Mouse (Mus musculus): ENCODE results near the gene Adcyap1r1. TPM values are rescaled to one million over a fixed set of nuclear protein-coding genes. Genes with fewer than 3 reads are reported as not detected.

Adcyap1r1 gene
- total RNA-seq, 1 experiment = 2.0 TPM

GRCm38 (mm10) chr6:55502309-55502708 lies 50.5 kb downstream of the Adcyap1r1 start:
- no peaks in the 10 kb centered on the region for H3K36me3 ChIP-seq (ENCODE audit: control insufficient read depth, insufficient read depth, low read length, poor library complexity, severe bottlenecking)
- H3K4me1 ChIP-seq (ENCODE audit: control insufficient read depth in 2 of 2, insufficient read depth in 2 of 2, low read length in 2 of 2, poor library complexity in 1 of 2) = no peaks in the 10 kb centered on the region
- no peaks in the 10 kb centered on the region for H3K9me3 ChIP-seq (ENCODE audit: control insufficient read depth, insufficient read depth, low read depth, low read length)
- no peak for TF ChIP-seq MAFK (IDR thresholded peaks at IDR 0.05; ENCODE audit: insufficient read depth, low read depth, low read length)
- no peak for TF ChIP-seq HCFC1 (IDR thresholded peaks at IDR 0.05; ENCODE audit: borderline replicate concordance, insufficient read depth, low read length)
- TF ChIP-seq ZC3H11A (IDR thresholded peaks at IDR 0.05; ENCODE audit: borderline replicate concordance, low read depth, low read length) = no peak
- no peak for TF ChIP-seq CHD2 (IDR thresholded peaks at IDR 0.05; ENCODE audit: low read depth, low read length)
- TF ChIP-seq ZNF384 (IDR thresholded peaks at IDR 0.05; ENCODE audit: low read depth, low read length) = no peak
- H3K4me3 ChIP-seq (ENCODE audit: insufficient read depth in 1 of 2, low read depth in 1 of 2, low read length in 2 of 2, poor library complexity in 1 of 2, severe bottlenecking in 1 of 2) = no peak overlapping the region
- H3K9ac ChIP-seq (ENCODE audit: insufficient read depth, low read depth, low read length, poor library complexity, severe bottlenecking) = no peak overlapping the region
- no peak overlapping the region for H3K27ac ChIP-seq (ENCODE audit: insufficient read depth, low read depth, low read length, poor library complexity, severe bottlenecking)
- in situ Hi-C loops (cut with MboI; ENCODE audit: low sequenced_read_pairs in 2 of 2, unreplicated experiment in 2 of 2) = loop anchor here in 1 of 2 experiments (25.0 kb wide), 1 partner anchor 265 kb away; no protein-coding TSS in a partner anchor
- DNase-seq (ENCODE audit: low read depth, low spot score) = no peak

GRCm38 (mm10) chr6:55504797-55505488 lies 53.2 kb downstream of the Adcyap1r1 start:
- Histone ChIP-seq H3K9ac (ENCODE audit: insufficient read depth, low read depth, low read length, poor library complexity, severe bottlenecking) (no peak overlapping the region), H3K36me3 (ENCODE audit: control insufficient read depth, insufficient read depth, low read length, poor library complexity, severe bottlenecking) (no peaks in the 10 kb centered on the region), H3K4me3 (ENCODE audit: insufficient read depth in 1 of 2, low read depth in 1 of 2, low read length in 2 of 2, poor library complexity in 1 of 2, severe bottlenecking in 1 of 2) (no peak overlapping the region), H3K4me1 (ENCODE audit: control insufficient read depth in 2 of 2, insufficient read depth in 2 of 2, low read length in 2 of 2, poor library complexity in 1 of 2) (no peaks in the 10 kb centered on the region), H3K27ac (ENCODE audit: insufficient read depth, low read depth, low read length, poor library complexity, severe bottlenecking) (no peak overlapping the region), H3K9me3 (ENCODE audit: control insufficient read depth, insufficient read depth, low read depth, low read length) (no peaks in the 10 kb centered on the region)
- TF ChIP-seq MAFK (IDR thresholded peaks at IDR 0.05; ENCODE audit: insufficient read depth, low read depth, low read length) = no peak
- no peak for TF ChIP-seq ZC3H11A (IDR thresholded peaks at IDR 0.05; ENCODE audit: borderline replicate concordance, low read depth, low read length)
- TF ChIP-seq ZNF384 (IDR thresholded peaks at IDR 0.05; ENCODE audit: low read depth, low read length) = no peak
- no peak for TF ChIP-seq CHD2 (IDR thresholded peaks at IDR 0.05; ENCODE audit: low read depth, low read length)
- TF ChIP-seq HCFC1 (IDR thresholded peaks at IDR 0.05; ENCODE audit: borderline replicate concordance, insufficient read depth, low read length) = no peak
- DNase-seq (ENCODE audit: low read depth, low spot score) = no peak
- in situ Hi-C loops (cut with MboI; ENCODE audit: low sequenced_read_pairs in 2 of 2, unreplicated experiment in 2 of 2) = loop anchor here in 1 of 2 experiments (25.0 kb wide), 1 partner anchor 268 kb away; no protein-coding TSS in a partner anchor

DNA sequence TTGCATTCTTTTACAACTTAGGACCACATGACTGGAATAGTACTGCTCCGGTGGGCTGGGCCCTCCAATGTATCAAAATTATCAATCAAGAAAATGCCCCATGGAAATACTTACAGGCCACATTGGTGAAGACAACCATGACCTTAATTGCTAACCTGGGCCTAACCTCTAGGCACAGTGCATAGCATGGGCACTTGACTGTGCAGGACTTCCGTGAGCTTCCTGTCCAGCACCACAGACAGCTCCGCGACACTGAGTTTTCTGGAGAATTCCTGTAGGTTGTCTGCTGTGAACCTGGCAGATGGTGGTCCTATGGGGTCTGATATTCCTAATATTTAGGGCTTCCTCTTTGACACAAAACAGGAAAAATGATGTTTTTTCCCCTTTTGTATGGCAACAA lies 54.7 kb downstream of the Adcyap1r1 start:
- Histone ChIP-seq H3K4me1 (ENCODE audit: control insufficient read depth in 2 of 2, insufficient read depth in 2 of 2, low read length in 2 of 2, poor library complexity in 1 of 2) (no peaks in the 10 kb centered on the region), H3K9me3 (ENCODE audit: control insufficient read depth, insufficient read depth, low read depth, low read length) (no peaks in the 10 kb centered on the region), H3K4me3 (ENCODE audit: insufficient read depth in 1 of 2, low read depth in 1 of 2, low read length in 2 of 2, poor library complexity in 1 of 2, severe bottlenecking in 1 of 2) (no peak overlapping the region), H3K27ac (ENCODE audit: insufficient read depth, low read depth, low read length, poor library complexity, severe bottlenecking) (no peak overlapping the region), H3K9ac (ENCODE audit: insufficient read depth, low read depth, low read length, poor library complexity, severe bottlenecking) (no peak overlapping the region), H3K36me3 (ENCODE audit: control insufficient read depth, insufficient read depth, low read length, poor library complexity, severe bottlenecking) (no peaks in the 10 kb centered on the region)
- in situ Hi-C loops (cut with MboI; ENCODE audit: low sequenced_read_pairs in 2 of 2, unreplicated experiment in 2 of 2) = loop anchor here in 1 of 2 experiments (25.0 kb wide), 1 partner anchor 269 kb away; no protein-coding TSS in a partner anchor
- no peak for DNase-seq (ENCODE audit: low read depth, low spot score)
- TF ChIP-seq HCFC1 (IDR thresholded peaks at IDR 0.05; ENCODE audit: borderline replicate concordance, insufficient read depth, low read length) = no peak

DNA sequence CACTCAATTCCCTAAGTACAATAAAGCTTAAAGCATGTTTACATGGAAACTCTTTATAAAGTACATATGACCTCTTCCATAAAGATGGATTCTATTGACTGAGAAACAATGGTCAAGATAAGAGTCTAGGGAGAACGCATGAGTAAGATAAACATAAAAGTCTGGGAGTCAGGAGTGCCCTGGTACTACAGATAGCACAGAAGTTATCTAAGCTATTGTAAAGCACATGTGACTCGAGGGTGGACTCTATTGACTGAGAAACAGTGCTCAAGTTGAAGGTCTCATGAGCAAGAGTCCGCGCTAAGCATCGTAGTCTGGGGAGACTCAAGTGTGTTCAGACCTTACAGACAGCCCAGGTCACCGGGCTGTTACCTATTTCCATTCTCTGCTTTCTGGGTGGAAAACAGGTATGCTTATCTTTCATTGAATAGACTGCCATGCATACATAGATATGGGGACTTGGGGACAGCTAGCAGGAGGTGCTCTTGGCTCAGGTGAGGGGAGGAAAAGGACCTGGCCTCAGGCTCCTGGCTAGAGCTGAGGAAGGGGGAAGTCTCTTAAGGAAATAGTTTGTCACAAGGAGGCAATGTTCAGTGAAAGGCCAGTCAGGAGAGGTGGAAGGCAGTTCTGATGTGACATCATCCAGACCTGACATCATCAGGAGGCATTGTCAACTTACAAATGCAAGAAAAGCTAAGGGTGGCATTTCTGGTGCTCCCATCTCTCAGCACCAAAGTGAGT lies 57.5 kb downstream of the Adcyap1r1 start:
- TF ChIP-seq ZNF384 (IDR thresholded peaks at IDR 0.05; ENCODE audit: low read depth, low read length) (no peak), MAFK (IDR thresholded peaks at IDR 0.05; ENCODE audit: insufficient read depth, low read depth, low read length) (no peak), ZC3H11A (IDR thresholded peaks at IDR 0.05; ENCODE audit: borderline replicate concordance, low read depth, low read length) (no peak), HCFC1 (IDR thresholded peaks at IDR 0.05; ENCODE audit: borderline replicate concordance, insufficient read depth, low read length) (no peak), CHD2 (IDR thresholded peaks at IDR 0.05; ENCODE audit: low read depth, low read length) (no peak)
- no peak for DNase-seq (ENCODE audit: low read depth, low spot score)

More for the DNA sequence above, 57.5 kb downstream of the Adcyap1r1 start:
- H3K9me3 ChIP-seq (ENCODE audit: control insufficient read depth, insufficient read depth, low read depth, low read length) = no peaks in the 10 kb centered on the region
- no peak overlapping the region for H3K27ac ChIP-seq (ENCODE audit: insufficient read depth, low read depth, low read length, poor library complexity, severe bottlenecking)
- H3K4me1 ChIP-seq (ENCODE audit: control insufficient read depth in 2 of 2, insufficient read depth in 2 of 2, low read length in 2 of 2, poor library complexity in 1 of 2) = no peaks in the 10 kb centered on the region
- in situ Hi-C loops (cut with MboI; ENCODE audit: low sequenced_read_pairs in 2 of 2, unreplicated experiment in 2 of 2) = loop anchor here in 1 of 2 experiments (25.0 kb wide), 1 partner anchor 272 kb away; no protein-coding TSS in a partner anchor
- H3K9ac ChIP-seq (ENCODE audit: insufficient read depth, low read depth, low read length, poor library complexity, severe bottlenecking) = no peak overlapping the region
- no peaks in the 10 kb centered on the region for H3K36me3 ChIP-seq (ENCODE audit: control insufficient read depth, insufficient read depth, low read length, poor library complexity, severe bottlenecking)
- no peak overlapping the region for H3K4me3 ChIP-seq (ENCODE audit: insufficient read depth in 1 of 2, low read depth in 1 of 2, low read length in 2 of 2, poor library complexity in 1 of 2, severe bottlenecking in 1 of 2)

Data from ES-E14 (cell line).